Mouse (Mus musculus) testis, adult 2 months (tissue): ENCODE data around the gene Abtb1.

ENCODE experiments used
- CTCF ChIP-seq: fragments of 200-500 bp; IDR thresholded peaks from 2 replicates; pipeline ENCODE4 v1.5.1; 2012; ENCODE audit warnings: low read depth, mild to moderate bottlenecking, inconsistent platforms, low read length, moderate library complexity; ENCODE audit not compliant: control insufficient read depth, insufficient read depth, insufficient replicate concordance
- POLR2A ChIP-seq: fragments of 200-500 bp; IDR thresholded peaks from 2 replicates; pipeline ENCODE4 v1.6.1; 2012; ENCODE audit warnings: low read depth, mild to moderate bottlenecking, inconsistent platforms, low read length, moderate library complexity; ENCODE audit not compliant: control insufficient read depth

DNA sequence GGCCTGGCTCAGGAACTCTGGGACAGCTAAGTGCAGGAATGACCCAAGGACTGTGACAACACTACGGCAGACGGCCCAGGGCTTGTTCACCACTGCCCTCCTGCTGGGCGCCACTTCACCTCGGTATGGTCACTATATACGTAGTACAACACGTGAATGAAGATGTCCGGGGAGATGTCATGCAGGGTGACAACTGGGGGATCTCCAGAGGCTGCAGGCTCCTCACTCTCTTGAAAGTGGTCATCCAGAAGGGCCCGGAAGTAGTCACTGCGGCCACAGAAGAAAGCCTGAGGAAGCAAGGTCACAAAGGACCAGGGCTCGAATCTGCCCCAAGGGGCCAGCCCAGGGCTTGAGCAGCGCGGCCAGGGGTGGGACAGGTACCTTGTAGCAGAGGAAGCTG, 3.8 kb downstream of the Abtb1 start:
- no peak for TF ChIP-seq POLR2A
- TF ChIP-seq CTCF: no peak
